Comparison of ENCODE assay signal across 8 mouse cellular contexts in the genomic region with DNA sequence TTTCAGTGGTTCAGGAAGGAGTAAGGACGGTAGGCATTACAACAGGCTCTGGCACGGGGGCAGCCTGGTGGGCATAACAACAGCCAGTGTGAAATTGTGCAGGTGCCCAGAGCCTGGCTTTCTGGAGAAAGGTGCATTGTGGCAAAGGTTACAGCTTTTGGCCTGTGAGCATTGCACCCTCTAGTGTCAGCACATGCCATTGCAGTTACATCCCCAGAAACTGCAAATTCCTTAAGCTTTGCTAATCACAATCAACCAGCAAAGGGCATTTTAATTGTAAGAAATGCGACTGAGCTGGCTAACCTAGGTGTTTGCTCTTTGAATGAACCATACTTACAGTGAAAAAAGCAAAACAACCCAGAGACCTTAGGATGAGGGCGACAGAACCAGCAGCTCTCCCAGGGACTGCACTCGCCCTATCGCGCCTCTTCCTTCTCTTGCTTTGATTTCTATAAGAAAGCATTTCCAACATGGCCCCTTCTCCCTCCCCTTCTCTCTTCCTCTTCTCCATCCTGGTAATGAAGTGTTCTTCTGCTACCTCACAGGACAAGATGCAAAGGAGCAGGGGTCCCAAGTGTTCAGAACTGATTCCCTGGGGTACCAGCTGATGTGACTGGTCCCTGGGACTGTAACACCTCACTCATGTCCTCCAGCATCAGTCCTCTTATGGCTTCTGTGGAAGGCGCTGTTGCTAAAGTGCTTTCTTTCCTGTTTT. TPM values are rescaled to one million over a fixed set of nuclear protein-coding genes. Genes with fewer than 3 reads are reported as not detected.
DNase-seq lines count a peak whose midpoint lies in the region; ATAC-seq and TF ChIP-seq lines count a peak whose summit lies in the region.

No protein-coding gene starts in this region.

- TF ChIP-seq POLR2A in small intestine, adult 2 months (IDR thresholded peaks at IDR 0.05; ENCODE audit: low read depth, low read length), result no peak

- H3K9me3 ChIP-seq in embryonic facial prominence, embryonic 12.5 days, result no peaks in the 10 kb centered on the region
- no peaks in the 10 kb centered on the region for H3K9me3 ChIP-seq in heart, postnatal 0 days (replicated peaks; ENCODE audit: control insufficient read depth, low read length)

- no peak for TF ChIP-seq EP300 in heart, postnatal 0 days (IDR thresholded peaks at IDR 0.05; ENCODE audit: low read depth)

- peak overlapping the region; percentile 33 for H3K4me3 ChIP-seq in embryonic facial prominence, embryonic 12.5 days
- peak overlapping the region; percentile 30 for H3K4me3 ChIP-seq in heart, postnatal 0 days (ENCODE audit: low read depth, low read length)
- peak overlapping the region; percentile 3; the same call in 1 of the 2 replicates for H3K4me3 ChIP-seq in small intestine, adult 2 months (ENCODE audit: low read depth, low read length)

- H3K4me1 ChIP-seq in embryonic facial prominence, embryonic 12.5 days, result peaks cover 10% of the 10 kb centered on the region; the same call in 1 of the 2 replicates
- H3K4me1 ChIP-seq in heart, postnatal 0 days (ENCODE audit: control insufficient read depth, insufficient read depth), result no peaks in the 10 kb centered on the region
- peaks cover 24% of the 10 kb centered on the region; the same call in 1 of the 2 replicates for H3K4me1 ChIP-seq in small intestine, adult 2 months (ENCODE audit: control insufficient read depth, insufficient read depth, insufficient read length, low read length)

- peak overlapping the region; percentile 64 for H3K4me2 ChIP-seq in embryonic facial prominence, embryonic 12.5 days (replicated peaks)
- peak overlapping the region; percentile 56 for H3K4me2 ChIP-seq in heart, postnatal 0 days (ENCODE audit: low read depth, low read length)

- TF ChIP-seq CTCF in heart, postnatal 0 days (IDR thresholded peaks at IDR 0.05; ENCODE audit: low read depth), result peak; percentile 73
- peak; percentile 66; the same call in 1 of the 2 replicates for TF ChIP-seq CTCF in small intestine, adult 2 months (IDR thresholded peaks at IDR 0.05; ENCODE audit: extremely low read depth, insufficient read length, insufficient replicate concordance, low read depth, low read length)

- H3K36me3 ChIP-seq in embryonic facial prominence, embryonic 12.5 days, result no peaks in the 10 kb centered on the region
- H3K36me3 ChIP-seq in heart, postnatal 0 days (replicated peaks; ENCODE audit: control insufficient read depth, insufficient read depth, low read length), result no peaks in the 10 kb centered on the region
- no peaks in the 10 kb centered on the region for H3K36me3 ChIP-seq in small intestine, adult 2 months (ENCODE audit: control insufficient read depth, insufficient read depth, low read length)

- H3K27ac ChIP-seq in embryonic facial prominence, embryonic 12.5 days, result no peak overlapping the region
- no peak overlapping the region for H3K27ac ChIP-seq in heart, postnatal 0 days (ENCODE audit: low read depth)
- H3K27ac ChIP-seq in small intestine, adult 2 months (ENCODE audit: insufficient read depth, low read depth, low read length), result peak overlapping the region; percentile 76

- 1% methylated on average over 8 of the region's 8 CpGs for WGBS in embryonic facial prominence, embryonic 12.5 days
- 4% methylated on average over 8 of the region's 8 CpGs for WGBS in heart, postnatal 0 days
- 2% methylated on average over 8 of the region's 8 CpGs for WGBS in small intestine, adult 2 months

- peak overlapping the region; percentile 19; the same call in 1 of the 2 replicates for H3K9ac ChIP-seq in embryonic facial prominence, embryonic 12.5 days
- no peak overlapping the region for H3K9ac ChIP-seq in heart, postnatal 0 days (replicated peaks; ENCODE audit: low read depth, low read length)

- DNase-seq in layer of hippocampus, adult 11-12 months (ENCODE audit: low spot score), result peak; percentile 47
- DNase-seq in layer of hippocampus, adult 9-10 months (ENCODE audit: low spot score), result no peak
- peak; percentile 53 to 65 for DNase-seq in adrenal gland, postnatal 36 days
- peak; percentile 24 for DNase-seq in heart, postnatal 0 days (ENCODE audit: low spot score)
- peak; percentile 71 for DNase-seq in kidney, postnatal 10 days
- peak; percentile 32 to 63 for DNase-seq in lung, postnatal 4 days

- ATAC-seq in embryonic facial prominence, embryonic 12.5 days (ENCODE audit: insufficient number of reproducible peaks, insufficient read depth, low FRiP score, low TSS enrichment), result no peak
- ATAC-seq in heart, postnatal 0 days (ENCODE audit: insufficient read depth, low read depth), result peak; percentile 46; the same call in 1 of the 2 replicates

- peaks cover 39% of the 10 kb centered on the region for H3K27me3 ChIP-seq in embryonic facial prominence, embryonic 12.5 days
- peaks cover 25% of the 10 kb centered on the region for H3K27me3 ChIP-seq in heart, postnatal 0 days (ENCODE audit: control insufficient read depth, insufficient read depth, low read length)
- 0 out of 2 replicates have a peak, but pooled peaks cover 2% of the 10 kb centered on the region for H3K27me3 ChIP-seq in small intestine, adult 2 months (ENCODE audit: control insufficient read depth, insufficient read depth, low read length)

RNA-seq across cellular contexts. Expression of a gene that starts 25.3 kb away (rescaled TPM):
- 10 to 100 TPM; 40.8 to 55.7 TPM for total RNA-seq in adrenal gland, postnatal 36 days (2021)
- polyA plus RNA-seq in embryonic facial prominence, embryonic 12.5 days (2016; fragmentation: Nextera tagmentation; extraction: Ambion mirVana), result 9.1 and 10.0 TPM in 2 replicates
- 5.3 and 8.6 TPM in 2 replicates for total RNA-seq in heart, postnatal 0 days (2014; rRNA removed; ENCODE audit: low replicate concordance)
- polyA plus RNA-seq in heart, postnatal 0 days (2015; fragmentation: Nextera tagmentation; extraction: Ambion mirVana), result 2.5 and 2.8 TPM in 2 replicates
- 18.3 and 35.3 TPM in 2 replicates for polyA plus RNA-seq in small intestine, adult 2 months (2012; rRNA removed)
